Mouse (Mus musculus): ENCODE measurements around the gene Eif3g.

Gene Eif3g

GRCm38 (mm10) chr9:20889185-20890141, 9.0 kb downstream of the Eif3g start:
- CTCF ChIA-PET = no interaction called here

DNA sequence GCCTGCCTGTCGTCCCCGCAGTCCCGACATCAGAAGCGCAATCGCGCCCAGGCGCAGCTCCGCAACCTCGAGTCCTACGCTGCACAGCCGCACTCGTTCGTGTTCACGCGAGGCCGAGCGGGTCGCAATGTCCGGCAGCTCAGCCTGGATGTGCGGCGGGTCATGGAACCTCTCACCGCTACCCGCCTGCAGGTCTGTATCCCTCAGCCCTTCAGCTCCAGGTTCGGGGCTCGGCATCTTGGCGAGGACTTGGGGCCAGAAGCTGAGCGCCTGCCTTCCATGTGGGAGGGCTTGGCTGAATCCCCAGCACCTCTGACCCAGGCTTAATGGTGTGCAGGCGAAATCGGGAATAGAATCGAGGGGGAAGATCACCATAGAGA, 10.0 kb downstream of the Eif3g start:
- CTCF ChIA-PET = interaction anchor here (0.7 kb wide), 1 partner anchor 600 kb away, joined by 3 read pairs; no protein-coding TSS in a partner anchor

- CTCF ChIA-PET = interaction anchor here (0.7 kb wide), 1 partner anchor 600 kb away, joined by 3 read pairs; no protein-coding TSS in a partner anchor
These were observed 10.6 kb downstream of the Eif3g start, which contains the start of gene Ppan for GRCm38 (mm10) chr9:20887704-20888385. TSS of gene Ppan (plus strand) at chr9:20888175.

DNA sequence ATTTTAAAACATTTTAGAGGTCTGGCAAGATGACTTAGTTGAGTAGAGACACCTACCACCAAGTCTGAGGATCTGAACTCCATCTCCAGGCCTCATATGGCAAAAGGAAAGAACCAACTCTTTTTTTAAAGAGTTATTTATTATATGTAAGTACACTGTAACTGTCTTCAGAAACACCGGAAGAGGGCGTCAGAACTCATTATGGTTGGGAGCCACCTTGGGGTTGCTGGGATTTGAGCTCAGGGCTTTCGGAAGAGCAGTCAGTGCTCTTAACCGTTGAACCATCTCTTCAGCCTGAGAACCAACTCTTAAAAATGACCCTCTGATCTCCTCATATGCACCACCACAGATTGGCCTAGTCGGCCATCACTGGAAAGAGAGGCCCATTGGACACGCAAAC, 11.2 kb downstream of the Eif3g start:
- CTCF ChIA-PET = no interaction called here

- CTCF ChIA-PET = no interaction called here
These were observed 11.9 kb downstream of the Eif3g start for GRCm38 (mm10) chr9:20886563-20886962.

- CTCF ChIA-PET = no interaction called here
These were observed 19.2 kb downstream of the Eif3g start, which contains the start of gene Angptl6 for GRCm38 (mm10) chr9:20879097-20879792. TSS of gene Angptl6 (minus strand) at chr9:20879727.

GRCm38 (mm10) chr9:20878710-20879065, 19.7 kb downstream of the Eif3g start:
- CTCF ChIA-PET = interaction anchor here (1.0 kb wide), 1 partner anchor 20 kb away, joined by 9 read pairs; the partner anchor contains the start of gene Eif3g

GRCm38 (mm10) chr9:20878041-20878709, 20.2 kb downstream of the Eif3g start:
- CTCF ChIA-PET = interaction anchor here (1.0 kb wide), 1 partner anchor 20 kb away, joined by 9 read pairs; the partner anchor contains the start of gene Eif3g

GRCm38 (mm10) chr9:20877118-20878040, 21.0 kb downstream of the Eif3g start:
- CTCF ChIA-PET = interaction anchor here (0.5 kb wide), 1 partner anchor 19 kb away, joined by 3 read pairs; no protein-coding TSS in a partner anchor

DNA sequence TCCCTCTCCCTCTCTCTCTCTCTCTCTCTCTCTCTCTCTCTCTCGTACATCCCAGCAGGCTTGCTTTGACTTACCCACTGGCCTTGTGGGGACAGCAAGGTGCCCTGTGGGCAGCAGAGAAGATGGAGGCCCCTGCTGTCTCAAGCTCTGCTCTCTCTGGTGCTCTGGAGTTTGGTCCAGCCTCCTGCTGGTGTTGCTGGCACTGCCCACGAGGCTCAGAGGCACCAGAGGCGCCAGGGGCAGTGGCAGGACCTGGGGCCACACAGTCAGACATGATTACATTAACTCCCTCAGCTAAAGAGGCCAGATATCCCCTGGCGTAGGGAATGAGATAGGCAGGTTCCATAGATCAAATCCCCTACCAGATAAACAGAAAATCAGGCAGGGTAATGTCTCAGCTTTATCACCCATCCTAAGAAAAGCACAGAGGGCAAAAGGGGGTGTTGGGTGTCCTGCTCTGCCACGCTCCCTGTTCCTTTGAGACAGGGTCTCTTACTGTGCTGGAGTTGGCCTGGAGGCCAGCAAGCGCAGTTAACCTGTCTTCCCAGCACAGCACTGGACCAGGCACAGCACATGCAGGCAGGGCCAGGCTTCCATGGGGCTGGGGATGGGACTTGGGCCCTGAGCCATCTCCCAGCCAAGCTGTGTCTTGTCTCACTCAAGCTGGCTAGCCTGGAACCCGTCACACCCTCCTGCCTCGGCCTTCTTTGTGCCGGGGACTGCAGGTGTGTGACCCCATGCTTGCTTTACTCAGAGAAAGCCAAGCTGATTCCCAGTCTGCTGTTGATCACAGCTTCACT, 21.9 kb downstream of the Eif3g start:
- CTCF ChIA-PET = interaction anchor here (0.5 kb wide), 1 partner anchor 20 kb away, joined by 3 read pairs; no protein-coding TSS in a partner anchor

GRCm38 (mm10) chr9:20875021-20875790, 23.2 kb downstream of the Eif3g start:
- CTCF ChIA-PET = no interaction called here

GRCm38 (mm10) chr9:20873521-20873920, 24.9 kb downstream of the Eif3g start:
- CTCF ChIA-PET = no interaction called here

GRCm38 (mm10) chr9:20872991-20873390, 25.4 kb downstream of the Eif3g start:
- CTCF ChIA-PET = no interaction called here

DNA sequence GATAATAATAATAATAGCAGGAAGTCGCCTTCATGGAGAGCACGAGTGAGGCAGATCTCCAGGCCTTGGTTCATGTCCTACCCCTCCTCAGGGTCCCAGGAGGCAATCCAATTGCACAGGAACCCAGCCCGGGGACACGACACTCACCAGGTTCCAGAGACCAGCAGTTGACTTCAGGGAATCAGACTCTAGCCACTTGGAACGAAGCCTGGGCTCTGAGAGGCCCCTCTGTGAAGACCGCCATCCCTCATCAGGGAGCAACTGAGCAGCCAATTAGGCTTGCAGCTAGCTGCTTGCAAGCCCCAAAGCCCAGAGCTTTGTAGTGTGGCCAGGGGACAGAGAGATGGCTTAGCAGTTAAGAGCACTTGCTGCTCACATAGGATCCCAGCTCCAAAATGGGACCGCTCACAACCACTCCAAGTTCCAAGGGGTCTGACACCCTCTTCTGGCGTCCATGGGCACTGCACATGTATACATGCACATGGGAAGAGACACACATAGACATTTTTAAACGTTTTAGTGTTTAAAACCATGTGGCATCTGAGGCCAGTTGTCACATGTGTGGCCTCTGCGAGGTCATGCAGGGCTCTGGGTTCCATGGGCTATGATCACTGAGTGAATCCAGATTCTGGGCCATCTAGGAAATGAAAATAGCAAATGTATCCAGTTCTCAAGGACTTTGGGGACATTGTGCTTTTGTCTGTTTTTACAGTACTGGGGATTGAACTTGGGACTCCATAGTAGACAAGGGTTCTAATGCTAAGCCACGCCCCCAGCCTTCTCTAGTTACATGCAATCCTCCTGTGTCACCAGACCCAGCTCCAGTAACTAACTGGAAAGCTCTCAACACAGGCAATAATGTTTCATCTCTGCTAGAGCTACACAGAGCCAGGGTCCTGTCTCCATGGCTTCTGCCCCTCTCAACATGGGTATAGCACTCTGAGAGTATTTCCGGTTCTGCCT, 27.9 kb downstream of the Eif3g start:
- CTCF ChIA-PET = no interaction called here

DNA sequence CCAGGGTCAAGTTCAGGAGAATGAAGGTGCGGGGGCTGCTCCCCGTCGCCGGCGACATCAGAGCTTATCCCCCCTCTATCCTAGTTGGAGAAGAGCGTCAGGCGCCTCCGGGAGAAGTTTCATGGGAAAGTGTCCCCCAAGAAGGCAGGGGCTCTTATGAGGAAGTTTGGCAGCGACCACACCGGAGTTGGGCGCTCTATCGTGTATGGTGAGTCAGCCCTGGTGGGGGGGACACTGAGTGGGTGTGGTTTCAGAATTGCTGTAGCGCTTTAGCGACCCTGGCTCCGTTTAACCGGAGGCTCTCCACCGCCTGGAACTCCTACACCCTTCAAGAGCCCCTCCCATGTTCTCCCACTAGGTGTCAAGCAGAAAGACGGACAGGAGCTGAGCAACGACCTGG, 29.2 kb downstream of the Eif3g start:
- CTCF ChIA-PET = no interaction called here

DNA sequence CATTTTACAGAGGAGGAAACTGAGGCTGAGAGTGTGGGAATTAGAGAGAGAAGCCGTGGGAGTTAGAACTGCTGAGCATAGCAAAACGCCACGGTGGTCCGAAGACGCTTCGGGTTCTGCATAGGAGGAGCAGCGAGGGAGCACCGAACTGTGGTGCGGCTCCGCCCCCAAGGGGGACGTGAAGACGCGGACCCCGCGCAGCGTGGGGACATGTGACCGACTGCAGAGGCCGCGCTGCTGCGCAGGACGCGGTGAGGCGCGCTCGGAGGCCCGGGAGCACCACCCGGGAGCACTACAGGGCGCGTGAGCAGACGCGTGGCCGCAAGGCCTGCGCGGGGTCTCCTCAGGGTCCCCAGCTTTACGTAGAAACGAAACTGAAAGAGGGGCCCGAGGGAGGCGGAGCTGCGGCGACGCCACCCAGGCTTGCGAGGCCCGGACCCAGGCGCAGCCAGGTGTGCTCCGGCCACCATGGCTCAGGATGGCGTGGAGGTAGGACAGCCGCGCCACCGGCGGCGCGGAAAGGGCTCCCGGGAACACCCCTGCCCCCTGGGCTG, 29.9 kb downstream of the Eif3g start, which contains the start of gene A230050P20Rik:
Gene A230050P20Rik, plus strand, starts transcription at position 195 of the 554 bp plus-strand sequence.
- CTCF ChIA-PET = no interaction called here

- CTCF ChIA-PET = no interaction called here
These were observed 31.5 kb downstream of the Eif3g start for GRCm38 (mm10) chr9:20866879-20867278.
